Mouse (Mus musculus) frontal cortex, postnatal 36 days (tissue): Measurements from ENCODE around the gene Tgfbr3l.

ENCODE experiments used
- DNase-seq, 2 experiments: peaks; one replicate each; pipeline ENCODE4 v3.0.0; 2022; ENCODE audit warnings: low spot score in 2 of 2

Tgfbr3l gene

DNA sequence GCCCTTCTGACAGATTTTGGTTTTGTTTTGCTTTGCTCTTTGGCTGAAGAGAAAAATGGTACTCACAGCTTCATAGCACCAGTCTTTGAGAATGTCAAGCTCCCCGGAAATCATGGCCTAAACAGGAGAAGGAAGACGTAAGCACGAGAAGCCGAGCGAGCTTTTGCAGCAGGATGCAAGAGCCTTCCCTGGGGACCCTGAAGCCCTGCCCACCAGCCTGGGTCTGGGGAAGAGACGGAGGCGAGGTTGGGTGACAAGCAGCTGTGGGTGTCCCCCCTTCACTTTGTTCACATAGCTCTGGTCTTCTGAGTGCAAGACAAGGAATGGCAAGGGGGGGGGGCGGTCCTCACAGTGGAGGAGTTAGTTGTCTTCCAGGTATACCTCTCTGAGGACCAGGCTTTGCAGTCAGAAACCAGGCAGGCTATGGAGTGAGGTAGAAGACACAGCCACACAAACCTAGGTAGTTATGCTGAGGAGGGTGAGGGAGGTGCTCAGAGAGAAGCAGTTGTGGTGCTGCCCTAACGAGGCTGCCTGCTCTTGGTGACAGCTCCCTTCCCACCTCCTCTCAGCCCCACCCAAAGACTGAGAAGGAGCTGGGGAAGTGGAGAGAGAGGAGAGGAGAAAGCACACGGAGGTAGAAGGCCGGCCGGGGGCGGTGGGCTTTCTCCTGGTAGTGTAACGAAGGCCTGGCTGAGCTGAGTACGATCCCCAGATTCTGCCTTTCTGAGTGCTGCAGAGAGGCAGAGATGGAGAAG lies 17.3 kb downstream of the Tgfbr3l start:
- DNase-seq, result no peak

DNA sequence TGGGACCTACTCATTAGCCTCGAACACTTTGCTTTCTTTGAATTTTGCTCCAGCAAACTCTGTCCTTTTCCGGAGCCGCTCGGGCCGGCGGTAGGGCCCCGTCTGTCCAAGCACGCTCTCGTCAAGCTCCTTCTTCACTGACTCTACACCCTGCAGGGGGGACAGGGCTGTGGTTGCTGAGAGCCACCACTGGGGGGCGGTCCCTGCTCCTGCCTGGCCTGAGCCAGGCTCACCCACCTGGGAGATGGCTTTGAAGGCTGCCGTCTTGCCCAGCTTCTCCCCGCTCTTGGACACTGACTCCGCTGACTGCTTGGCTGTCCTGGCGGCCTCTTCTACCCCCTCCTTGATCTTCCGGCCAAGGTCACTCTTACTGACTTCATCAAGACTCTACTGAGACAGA lies 19.6 kb downstream of the Tgfbr3l start:
- no peak for DNase-seq

DNA sequence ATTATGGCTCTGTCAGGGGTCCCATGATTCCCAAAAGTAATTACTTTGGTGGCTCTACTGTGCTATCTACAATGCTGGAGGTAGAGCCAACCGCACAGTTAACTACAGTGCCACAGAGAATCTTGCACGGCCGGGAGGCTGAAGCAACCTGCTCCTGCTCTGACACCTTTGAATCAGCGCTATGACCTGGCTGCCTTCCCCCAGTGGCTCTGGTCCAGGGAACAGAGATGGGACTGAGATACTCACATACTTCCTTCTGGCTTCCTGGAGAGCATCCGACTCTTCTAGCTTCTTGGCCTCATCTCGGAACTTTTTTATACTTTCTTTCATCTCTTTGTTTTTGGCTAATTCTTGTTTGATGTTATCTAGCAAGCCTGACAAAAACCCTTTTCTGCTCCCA lies 21.6 kb downstream of the Tgfbr3l start:
- DNase-seq, result no peak

DNA sequence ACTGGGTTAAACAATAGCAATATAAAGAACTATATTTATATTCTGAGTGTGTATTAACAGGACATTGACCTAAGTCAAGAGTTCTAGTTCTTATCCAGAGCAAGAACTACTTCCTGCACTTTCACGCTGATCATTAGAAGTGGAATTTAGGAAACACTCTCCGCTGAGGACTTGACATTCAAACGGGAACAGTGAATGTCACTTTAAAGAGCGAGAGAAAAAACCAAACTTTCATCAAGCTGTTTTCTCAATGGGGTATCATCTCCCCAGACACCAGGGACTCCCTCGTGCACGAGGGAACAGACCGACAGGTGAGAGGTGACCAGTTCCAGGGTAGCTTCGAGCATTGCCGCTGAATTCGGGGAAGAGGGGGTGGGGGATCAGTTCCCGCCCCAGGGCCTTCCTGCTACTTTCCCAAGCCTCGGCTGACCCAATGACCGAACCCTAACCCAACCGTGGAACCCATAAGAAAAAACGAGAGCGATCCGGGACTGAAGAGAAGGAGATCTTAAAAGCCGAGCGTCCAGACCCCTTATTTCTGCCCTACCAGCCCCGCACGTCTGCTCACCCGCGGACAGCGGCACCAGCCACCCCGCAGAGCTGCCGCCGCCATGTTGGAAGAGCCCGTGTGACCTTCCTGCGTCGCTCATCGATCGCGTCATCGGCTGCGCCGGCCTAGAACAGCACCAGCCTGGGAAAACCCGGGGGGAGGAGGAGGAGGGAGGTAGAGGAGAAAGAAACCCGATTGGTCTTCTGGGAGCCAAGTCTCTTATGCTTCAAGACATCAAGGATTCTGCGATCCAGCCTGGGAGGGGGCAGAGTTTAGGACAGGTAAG lies 27.5 kb downstream of the Tgfbr3l start, which contains the start of gene Timm44:
Gene Timm44 (minus strand): TSS at position 639 of the 836 bp plus-strand sequence.
- DNase-seq, result peak; percentile 95 to 97

DNA sequence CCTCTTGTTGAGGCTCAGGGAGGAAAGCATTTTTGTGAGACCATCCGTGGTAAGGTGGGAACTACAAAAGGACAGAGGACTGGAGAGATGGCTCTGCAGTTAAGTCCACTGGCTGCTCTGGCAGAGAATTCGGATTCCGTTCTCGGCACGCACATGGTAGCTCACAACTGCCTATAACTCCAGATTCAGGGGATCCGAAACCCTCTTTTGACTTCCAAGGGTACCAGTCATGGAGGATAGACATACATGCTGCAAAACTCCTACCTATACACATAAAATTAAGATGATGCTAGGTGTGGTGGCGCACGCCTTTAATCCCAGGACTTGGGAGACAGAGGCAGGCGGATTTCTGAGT lies 28.1 kb downstream of the Tgfbr3l start:
- no peak for DNase-seq

DNA sequence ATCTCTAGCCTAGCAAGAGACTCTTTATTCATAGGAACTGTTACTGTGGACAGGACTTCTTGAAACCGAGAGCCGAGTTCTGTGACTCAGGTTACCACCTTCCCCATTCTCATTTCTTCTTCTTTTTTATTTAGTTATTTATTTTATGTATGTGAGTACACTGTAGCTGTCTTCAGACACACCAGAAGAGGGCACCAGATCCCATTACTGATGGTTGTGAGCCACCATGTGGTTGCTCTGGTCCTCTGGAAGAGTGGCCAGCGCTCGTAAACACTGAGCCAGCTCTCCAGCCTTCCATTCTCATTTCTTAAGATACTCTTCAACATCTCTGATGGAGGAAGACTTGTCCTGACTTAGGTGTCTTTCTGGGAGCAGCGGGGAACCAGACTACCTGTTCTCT lies 44.7 kb downstream of the Tgfbr3l start:
- DNase-seq, result no peak

DNA sequence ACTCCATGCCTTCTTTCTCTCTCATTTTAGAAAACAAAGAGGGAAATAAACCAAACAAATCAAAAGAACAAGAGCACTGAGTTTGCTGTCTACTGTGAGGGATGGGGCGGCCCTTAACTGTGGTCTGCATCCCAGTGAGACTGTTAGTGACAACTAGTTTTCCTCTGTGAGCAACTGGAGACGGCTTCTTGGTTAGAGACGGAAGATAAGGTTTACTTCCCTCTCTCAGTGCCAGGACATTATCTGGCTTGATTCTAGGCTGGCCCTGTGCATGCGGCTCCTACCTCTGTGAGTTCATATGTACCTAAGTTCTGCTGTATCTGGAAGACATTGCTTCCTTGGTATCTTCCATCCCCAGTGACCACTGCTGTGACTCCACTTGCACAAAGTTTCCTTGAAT lies 49.8 kb downstream of the Tgfbr3l start:
- no peak for DNase-seq
